Mouse (Mus musculus) heart, adult 8-10 months (tissue): ENCODE measurements around the gene Abcb8. TPM values are rescaled to one million over a fixed set of nuclear protein-coding genes. Genes with fewer than 3 reads are reported as not detected.

ENCODE experiments used
- DNase-seq: peaks from one replicate; pipeline ENCODE4 v3.0.0; 2022; ENCODE audit warnings: low spot score
- total RNA-seq, 4 experiments: library from RNA; stranded (reverse); gene quantifications; 2 replicates each; pipeline ENCODE4 v1.2.4; 2022

Abcb8 gene
- total RNA-seq, 4 experiments from 2014 or later = 96.5 to 106 (median 101) TPM

GRCm38 (mm10) chr5:24455076-24455475 is 61.6 kb downstream of the Abcb8 start:
- no peak for DNase-seq

- DNase-seq = no peak
These were observed 62.1 kb downstream of the Abcb8 start for GRCm38 (mm10) chr5:24455613-24456012.

Other genes starting within 250 kb of the Abcb8 start
- 1 to 10 TPM; 7.0 to 9.2 (median 7.9) TPM for gene Nupl2, start 228.7 kb upstream of the Abcb8 start, total RNA-seq
- 10 to 100 TPM; 48.8 to 95.2 (median 71.0) TPM for gene Kcnh2, start 42.1 kb upstream of the Abcb8 start, total RNA-seq
- 10 to 100 TPM; 21.4 to 26.9 (median 23.8) TPM for gene Nos3, start 28.9 kb upstream of the Abcb8 start, total RNA-seq
- 1 to 10 TPM in 2 of 4 experiments, under 1 TPM in 2; 0.73 to 1.7 (median 1.1) TPM for gene Atg9b, start 1.5 kb upstream of the Abcb8 start, total RNA-seq
- under 1 TPM in 1 of 4 experiments, not detected in 3; 0.16 TPM for gene Asic3, start 19.7 kb downstream of the Abcb8 start, total RNA-seq
- gene Cdk5, start 29.9 kb downstream of the Abcb8 start, total RNA-seq = 10 to 100 TPM; 17.3 to 23.7 (median 19.1) TPM
- gene Slc4a2, start 30.2 kb downstream of the Abcb8 start, total RNA-seq = 10 to 100 TPM; 21.9 to 32.5 (median 24.7) TPM
- gene Fastk, start 51.6 kb downstream of the Abcb8 start, total RNA-seq = 100 to 1,000 TPM; 297 to 351 (median 327) TPM
- gene Tmub1, start 54.2 kb downstream of the Abcb8 start, total RNA-seq = 10 to 100 TPM in 3 of 4 experiments, 1 to 10 TPM in 1; 9.8 to 12.3 (median 11.8) TPM
- 100 to 1,000 TPM in 1 of 4 experiments, 10 to 100 TPM in 3; 88.8 to 101 (median 95.0) TPM for gene Agap3, start 58.5 kb downstream of the Abcb8 start, total RNA-seq
- gene Gbx1, start 133.5 kb downstream of the Abcb8 start, total RNA-seq = not detected
- gene Asb10, start 147.3 kb downstream of the Abcb8 start, total RNA-seq = 100 to 1,000 TPM in 2 of 4 experiments, 10 to 100 TPM in 2; 97.3 to 112 (median 103) TPM
- not detected for gene 4931409K22Rik, start 163.1 kb downstream of the Abcb8 start, total RNA-seq
- gene Abcf2, start 183.8 kb downstream of the Abcb8 start, total RNA-seq = 10 to 100 TPM; 53.6 to 60.6 (median 56.2) TPM
- 1 to 10 TPM; 7.4 to 9.5 (median 7.7) TPM for gene Chpf2, start 193.1 kb downstream of the Abcb8 start, total RNA-seq
- 10 to 100 TPM; 56.8 to 62.6 (median 60.6) TPM for gene Smarcd3, start 230.7 kb downstream of the Abcb8 start, total RNA-seq